Comparison of ENCODE assay signal across 8 mouse cellular contexts in genomic region chr16:45644380-45644779, GRCm38 (mm10). TPM values are rescaled to one million over a fixed set of nuclear protein-coding genes. Genes with fewer than 3 reads are reported as not detected.
DNase-seq lines count a peak whose midpoint lies in the region; ATAC-seq lines count a peak whose summit lies in the region.
"Had no signal": no experiment of that assay in that cellular context is flagged by ENCODE, and none has a peak within 500 bp of the region (broad histone marks: within the 10 kb centered on the region; RNA-seq: fewer than 3 reads in every experiment).

No protein-coding gene starts in this region.

- intact Hi-C loops in gastrocnemius, postnatal 36 days (cut with DNase I) = no loop called here

- no peak overlapping the region for H3K4me3 ChIP-seq in kidney, embryonic 16.5 days (ENCODE audit: low read length)
- no peak overlapping the region for H3K4me3 ChIP-seq in kidney, embryonic 14.5 days (ENCODE audit: low read length)
- no peak overlapping the region for H3K4me3 ChIP-seq in brown adipose tissue, adult 24 weeks (ENCODE audit: insufficient read depth, low read depth, low read length)
- no peak overlapping the region for H3K4me3 ChIP-seq in hindbrain, embryonic 10.5 days

- H3K4me2 ChIP-seq in kidney, embryonic 16.5 days (replicated peaks; ENCODE audit: low read depth, low read length) = no peak overlapping the region
- H3K4me2 ChIP-seq in kidney, embryonic 14.5 days (replicated peaks; ENCODE audit: low read depth, low read length) = no peak overlapping the region

- no peaks in the 10 kb centered on the region for H3K27me3 ChIP-seq in kidney, embryonic 16.5 days (ENCODE audit: insufficient read depth, low read length)
- no peaks in the 10 kb centered on the region for H3K27me3 ChIP-seq in kidney, embryonic 14.5 days (ENCODE audit: control insufficient read depth, insufficient read depth, low read length)
- no peaks in the 10 kb centered on the region for H3K27me3 ChIP-seq in hindbrain, embryonic 10.5 days (ENCODE audit: insufficient read depth, poor library complexity, severe bottlenecking)

- no peaks in the 10 kb centered on the region for H3K9me3 ChIP-seq in kidney, embryonic 16.5 days (ENCODE audit: low read length)
- H3K9me3 ChIP-seq in kidney, embryonic 14.5 days (ENCODE audit: control insufficient read depth, low read length) = no peaks in the 10 kb centered on the region
- H3K9me3 ChIP-seq in hindbrain, embryonic 10.5 days = no peaks in the 10 kb centered on the region

- DNase-seq in adipocyte (ENCODE audit: low spot score) = peak; percentile 21
- DNase-seq in hindbrain, embryonic 10.5 days (ENCODE audit: low spot score) = no peak
- DNase-seq in gastrocnemius, postnatal 36 days = no peak
- DNase-seq: left cerebral cortex, postnatal 4 days had no signal

- H3K9ac ChIP-seq in kidney, embryonic 16.5 days (replicated peaks; ENCODE audit: low read length) = no peak overlapping the region
- no peak overlapping the region for H3K9ac ChIP-seq in kidney, embryonic 14.5 days (ENCODE audit: low read depth, low read length)

- WGBS in kidney, embryonic 16.5 days = 67% methylated on average over 6 of the region's 6 CpGs
- 63% methylated on average over 6 of the region's 6 CpGs for WGBS in kidney, embryonic 14.5 days
- 72% methylated on average over 6 of the region's 6 CpGs for WGBS in hindbrain, embryonic 10.5 days

- H3K4me1 ChIP-seq in kidney, embryonic 16.5 days (ENCODE audit: insufficient read depth, low read length) = no peaks in the 10 kb centered on the region
- H3K4me1 ChIP-seq in kidney, embryonic 14.5 days (ENCODE audit: control insufficient read depth, insufficient read depth, low read length) = no peaks in the 10 kb centered on the region
- peaks cover 2% of the 10 kb centered on the region; the same call in 1 of the 2 replicates for H3K4me1 ChIP-seq in brown adipose tissue, adult 24 weeks (ENCODE audit: control insufficient read depth, insufficient read depth, insufficient read length, low read length)
- no peaks in the 10 kb centered on the region for H3K4me1 ChIP-seq in hindbrain, embryonic 10.5 days (replicated peaks)

- no peak overlapping the region for H3K27ac ChIP-seq in kidney, embryonic 16.5 days (ENCODE audit: low read length)
- H3K27ac ChIP-seq in kidney, embryonic 14.5 days (ENCODE audit: low read depth, low read length) = no peak overlapping the region
- H3K27ac ChIP-seq in brown adipose tissue, adult 24 weeks (replicated peaks; ENCODE audit: low read depth, low read length) = 0 out of 2 replicates have a peak overlapping the region, but pooled peaks have one; percentile 24
- H3K27ac ChIP-seq in hindbrain, embryonic 10.5 days = no peak overlapping the region

- 0 out of 2 replicates have a peak, but pooled peaks have one; percentile 54 for ATAC-seq in kidney, embryonic 16.5 days (ENCODE audit: low FRiP score, low TSS enrichment)
- no peak for ATAC-seq in kidney, embryonic 14.5 days (ENCODE audit: low FRiP score, low TSS enrichment)
- ATAC-seq in megakaryocyte, adult 5-6 weeks (ENCODE audit: poor library complexity, severe bottlenecking) = peak; percentile 54; the same call in 1 of the 2 replicates

- no peaks in the 10 kb centered on the region for H3K36me3 ChIP-seq in kidney, embryonic 16.5 days (ENCODE audit: insufficient read depth, low read length)
- H3K36me3 ChIP-seq in kidney, embryonic 14.5 days (ENCODE audit: control insufficient read depth, insufficient read depth, low read length) = no peaks in the 10 kb centered on the region
- no peaks in the 10 kb centered on the region for H3K36me3 ChIP-seq in hindbrain, embryonic 10.5 days

RNA-seq across cellular contexts. Expression of gene BC016579, which starts 9.5 kb away (rescaled TPM):
- 0.21 and 0.27 TPM in 2 replicates for polyA plus RNA-seq in kidney, embryonic 16.5 days (2015; fragmentation: Nextera tagmentation; extraction: Ambion mirVana)
- polyA plus RNA-seq in kidney, embryonic 14.5 days (2014; fragmentation: Nextera tagmentation; extraction: Ambion mirVana) = 0.16 and 0.31 TPM in 2 replicates
- polyA plus RNA-seq in brown adipose tissue, adult 24 weeks (2012; ENCODE audit: insufficient read depth, insufficient read length, missing spikeins) = not detected in 2 replicates
- total RNA-seq in megakaryocyte, adult 5-6 weeks (2015) = 0.71 and 0.98 TPM in 2 replicates
- 0.07 TPM in 1 of 2 replicates, not detected in the other for total RNA-seq in megakaryocyte, adult 5-6 weeks (2017)
- polyA plus RNA-seq in hindbrain, embryonic 10.5 days (2016; fragmentation: Nextera tagmentation; extraction: Ambion mirVana) = not detected in 2 replicates
- not detected for total RNA-seq in gastrocnemius, postnatal 36 days (2021)
- total RNA-seq: left cerebral cortex, postnatal 4 days had no signal

RNA-seq across cellular contexts. Expression of gene Gcsam, which starts 34.2 kb away (rescaled TPM):
- polyA plus RNA-seq in kidney, embryonic 16.5 days (2015; fragmentation: Nextera tagmentation; extraction: Ambion mirVana) = 0.14 TPM in 2 replicates
- 0.07 and 0.19 TPM in 2 replicates for polyA plus RNA-seq in kidney, embryonic 14.5 days (2014; fragmentation: Nextera tagmentation; extraction: Ambion mirVana)
- 0.48 TPM in 1 of 2 replicates, not detected in the other for polyA plus RNA-seq in brown adipose tissue, adult 24 weeks (2012; ENCODE audit: insufficient read depth, insufficient read length, missing spikeins)
- total RNA-seq in megakaryocyte, adult 5-6 weeks (2015) = not detected in 2 replicates
- not detected in 2 replicates for total RNA-seq in megakaryocyte, adult 5-6 weeks (2017)
- polyA plus RNA-seq in hindbrain, embryonic 10.5 days (2016; fragmentation: Nextera tagmentation; extraction: Ambion mirVana) = 0.08 TPM in 1 of 2 replicates, not detected in the other
- total RNA-seq in gastrocnemius, postnatal 36 days (2021) = under 1 TPM in 1 of 2 experiments, not detected in 1; 0.07 TPM
- total RNA-seq: left cerebral cortex, postnatal 4 days had no signal

RNA-seq across cellular contexts. Expression of gene Tmprss7, which starts 49.1 kb away (rescaled TPM):
- polyA plus RNA-seq in kidney, embryonic 16.5 days (2015; fragmentation: Nextera tagmentation; extraction: Ambion mirVana) = 0.08 and 0.10 TPM in 2 replicates
- polyA plus RNA-seq in kidney, embryonic 14.5 days (2014; fragmentation: Nextera tagmentation; extraction: Ambion mirVana) = not detected in 2 replicates
- polyA plus RNA-seq in brown adipose tissue, adult 24 weeks (2012; ENCODE audit: insufficient read depth, insufficient read length, missing spikeins) = not detected in 2 replicates
- total RNA-seq in megakaryocyte, adult 5-6 weeks (2015) = not detected in 2 replicates
- 0.04 and 0.11 TPM in 2 replicates for total RNA-seq in megakaryocyte, adult 5-6 weeks (2017)
- 0.29 and 0.31 TPM in 2 replicates for polyA plus RNA-seq in hindbrain, embryonic 10.5 days (2016; fragmentation: Nextera tagmentation; extraction: Ambion mirVana)
- not detected for total RNA-seq in gastrocnemius, postnatal 36 days (2021)
